Mouse (Mus musculus): ENCODE results near the gene Pprc1.

The Pprc1 gene

GRCm38 (mm10) chr19:46099561-46099960, 54.9 kb downstream of the Pprc1 start:
- in situ Hi-C loops (cut with MboI; ENCODE audit: unreplicated experiment in 2 of 2) = no loop called here

GRCm38 (mm10) chr19:46103437-46104186, 58.9 kb downstream of the Pprc1 start:
- in situ Hi-C loops (cut with MboI; ENCODE audit: unreplicated experiment in 2 of 2) = loop anchor here (25.0 kb wide), 5 partner anchors 634 to 909 kb away; partner anchors contain the start of genes Ina (in 1 of the 2) and Nt5c2 (in 1 of the 2)

DNA sequence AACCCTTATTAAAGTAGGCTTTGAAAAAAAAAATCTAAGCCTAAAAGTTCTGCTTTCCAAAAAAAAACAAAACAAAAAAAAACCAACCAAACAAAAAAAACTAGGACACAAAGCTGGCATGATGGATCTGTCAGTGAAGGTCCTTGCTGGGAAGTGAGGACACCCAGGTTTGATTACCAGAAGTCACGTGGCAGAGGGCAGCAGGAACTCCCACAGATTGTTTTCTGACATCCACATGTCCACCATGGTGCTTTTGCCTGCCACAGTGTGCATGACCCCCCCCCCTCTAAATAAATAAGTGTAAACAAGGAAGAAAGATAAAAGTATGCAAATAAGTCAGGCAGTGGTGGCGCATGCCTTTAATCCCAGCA, 59.5 kb downstream of the Pprc1 start:
- in situ Hi-C loops (cut with MboI; ENCODE audit: unreplicated experiment in 2 of 2) = loop anchor here (25.0 kb wide), 5 partner anchors 633 to 908 kb away; partner anchors contain the start of genes Ina (in 1 of the 2) and Nt5c2 (in 1 of the 2)

DNA sequence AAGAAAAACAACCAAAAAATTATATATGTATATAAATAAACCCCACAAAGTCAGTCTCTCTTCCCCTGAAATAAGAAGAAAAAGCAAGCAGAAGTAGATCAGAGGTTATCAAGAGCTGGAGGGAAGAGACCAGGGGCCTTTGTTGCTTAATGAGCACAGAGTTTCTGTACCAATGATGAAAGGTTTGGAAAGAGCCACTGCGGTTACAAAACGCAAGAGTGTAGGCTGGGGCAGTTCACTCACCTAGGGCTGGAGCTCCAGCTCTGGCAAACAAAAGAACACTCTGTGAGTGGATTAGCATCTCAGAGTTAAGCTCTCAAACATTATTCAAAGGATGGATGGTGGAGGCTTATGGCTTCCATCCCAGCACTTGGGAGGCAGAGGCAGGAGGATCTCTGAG, 65.5 kb downstream of the Pprc1 start:
- in situ Hi-C loops (cut with MboI; ENCODE audit: unreplicated experiment in 2 of 2) = loop anchor here (25.0 kb wide), 5 partner anchors 627 to 902 kb away; partner anchors contain the start of genes Ina (in 1 of the 2) and Nt5c2 (in 1 of the 2)

DNA sequence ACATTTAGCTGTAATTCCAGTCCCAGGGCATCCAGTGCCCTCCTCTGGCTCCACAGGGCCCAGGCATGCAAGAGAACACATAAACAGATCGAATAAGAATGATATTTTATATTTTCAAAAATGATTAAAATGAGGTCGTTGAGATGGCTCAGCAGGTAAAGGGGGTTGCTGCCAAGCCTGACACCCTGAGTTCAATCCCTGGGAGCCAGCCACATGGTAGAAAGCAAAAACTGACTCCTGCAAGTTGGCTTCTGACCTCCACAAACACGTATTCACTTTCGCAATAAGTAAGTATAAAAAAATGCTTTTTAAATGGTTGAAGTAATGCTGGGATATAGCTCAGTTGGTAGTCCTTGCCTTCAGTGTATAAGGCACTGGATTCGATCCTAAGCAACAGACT, 66.1 kb downstream of the Pprc1 start:
- in situ Hi-C loops (cut with MboI; ENCODE audit: unreplicated experiment in 2 of 2) = loop anchor here (25.0 kb wide), 5 partner anchors 627 to 902 kb away; partner anchors contain the start of genes Ina (in 1 of the 2) and Nt5c2 (in 1 of the 2)

DNA sequence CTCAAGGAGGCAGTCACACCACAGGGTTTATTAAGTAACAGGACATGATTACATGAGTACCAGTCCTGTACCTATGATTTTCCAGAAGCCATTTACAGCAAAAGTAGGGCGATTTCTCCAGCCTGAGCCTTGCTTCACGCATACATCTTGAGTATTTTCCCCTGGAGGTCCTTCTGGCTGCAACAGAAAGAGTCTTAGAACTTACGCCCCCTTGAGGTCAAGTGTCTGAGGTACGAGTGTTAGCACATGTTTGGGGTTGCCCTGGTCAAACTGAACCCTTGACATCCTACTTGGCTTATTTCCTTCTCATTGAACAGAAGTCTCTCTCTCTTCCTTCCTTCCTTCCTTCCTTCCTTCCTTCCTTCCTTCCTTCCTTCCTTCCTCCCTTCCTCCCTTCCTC, 69.9 kb downstream of the Pprc1 start:
- in situ Hi-C loops (cut with MboI; ENCODE audit: unreplicated experiment in 2 of 2) = loop anchor here (25.0 kb wide), 5 partner anchors 623 to 902 kb away; partner anchors contain the start of genes Ina (in 1 of the 2) and Nt5c2 (in 1 of the 2)

DNA sequence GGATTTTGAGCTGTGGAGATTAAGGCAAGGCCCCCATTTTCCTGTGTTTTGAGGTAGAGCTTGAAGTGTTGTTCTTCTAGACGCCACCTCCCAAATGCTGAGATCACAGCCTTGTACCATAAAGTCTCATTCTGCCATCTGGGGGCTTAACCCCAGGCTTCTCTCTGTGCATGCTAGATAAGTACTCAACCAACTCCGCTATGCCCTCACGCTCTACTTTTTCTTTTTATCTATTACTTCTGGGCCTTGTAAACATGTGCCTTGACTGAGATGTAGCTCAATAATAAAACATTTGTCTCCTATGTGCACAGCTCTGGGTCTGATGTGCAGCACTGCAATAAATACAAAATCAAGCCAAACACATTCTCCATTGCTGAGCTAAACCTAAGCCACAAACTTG, 74.8 kb downstream of the Pprc1 start:
- in situ Hi-C loops (cut with MboI; ENCODE audit: unreplicated experiment in 2 of 2) = loop anchor here (25.0 kb wide), 5 partner anchors 618 to 907 kb away; partner anchors contain the start of genes Ina (in 1 of the 2) and Nt5c2 (in 1 of the 2)

DNA sequence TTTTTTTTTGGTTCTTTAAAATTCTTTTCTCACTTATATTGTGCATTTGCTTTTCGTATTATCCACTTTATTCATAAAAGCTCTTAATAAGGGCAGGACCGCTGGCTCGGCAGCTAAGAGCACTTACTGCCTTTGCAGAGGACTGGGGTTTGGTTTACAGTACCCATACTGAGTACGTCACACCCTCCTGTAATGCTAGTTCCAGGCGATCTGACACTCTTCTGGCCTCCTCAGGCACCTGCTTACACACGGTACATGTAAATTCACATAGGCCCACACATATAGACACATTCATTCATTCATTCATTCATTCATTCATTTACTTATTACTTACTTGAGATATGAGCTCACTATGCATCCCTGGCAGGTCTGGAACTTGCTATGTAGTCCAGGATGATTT, 76.2 kb downstream of the Pprc1 start:
- in situ Hi-C loops (cut with MboI; ENCODE audit: unreplicated experiment in 2 of 2) = loop anchor here (25.0 kb wide), 5 partner anchors 616 to 909 kb away; partner anchors contain the start of genes Ina (in 1 of the 2) and Nt5c2 (in 1 of the 2)

All from v-Abl transformed pro-B cells (cell line).